Mouse (Mus musculus) ZHBTc4 (cell line): ENCODE results near the gene Slc18a2.

Experiments used
- DNase-seq: peaks from one replicate; pipeline ENCODE4 v3.0.0-alpha.2; 2011; ENCODE audit warnings: low read depth, low spot score

Gene Slc18a2

DNA sequence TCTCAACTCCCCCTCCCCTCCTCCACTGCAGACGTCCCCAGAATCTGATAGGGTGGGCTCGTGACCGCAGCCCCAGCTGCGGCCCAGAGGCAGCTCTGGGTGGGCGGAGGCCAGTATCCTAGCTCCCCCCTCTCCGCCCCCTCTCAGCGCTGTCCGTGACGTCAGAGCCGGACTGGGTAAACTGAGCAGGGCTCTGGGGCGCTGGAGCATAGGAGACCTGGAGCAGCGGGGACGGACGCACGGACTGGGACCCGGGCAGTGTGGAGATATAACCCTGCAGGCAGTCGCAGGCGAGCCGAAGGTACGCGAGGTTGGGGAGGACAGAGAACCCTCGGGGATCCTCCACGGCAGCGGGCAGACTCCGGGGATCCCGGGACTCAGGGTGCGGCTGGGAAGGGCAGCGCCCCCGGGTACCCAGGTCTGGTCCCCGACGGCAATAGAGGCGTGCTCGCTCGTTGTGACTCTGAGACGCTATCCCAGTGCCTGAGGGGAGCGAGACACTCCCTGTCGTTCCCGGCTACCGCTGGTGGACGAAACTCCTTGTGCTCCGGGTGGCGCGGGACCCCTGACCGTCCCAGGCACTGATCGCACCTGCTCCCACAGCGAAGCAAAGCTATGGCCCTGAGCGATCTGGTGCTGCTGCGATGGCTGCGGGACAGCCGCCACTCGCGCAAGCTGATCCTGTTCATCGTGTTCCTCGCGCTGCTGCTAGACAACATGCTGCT lies at the start of gene Slc18a2:
Slc18a2 (plus strand) TSS at position 179 of the 725 bp plus-strand sequence.
- peak; percentile 48 for DNase-seq

GRCm38 (mm10) chr19:59216891-59217290 lies 43.8 kb upstream of the Slc18a2 start:
- no peak for DNase-seq

GRCm38 (mm10) chr19:59218991-59219390 lies 41.7 kb upstream of the Slc18a2 start, which contains the start of gene Kcnk18:
TSS of gene Kcnk18 (plus strand) at chr19:59219214.
- peak; percentile 33 for DNase-seq

- no peak for DNase-seq
Observed at GRCm38 (mm10) chr19:59221131-59221530, 39.6 kb upstream of the Slc18a2 start.

DNA sequence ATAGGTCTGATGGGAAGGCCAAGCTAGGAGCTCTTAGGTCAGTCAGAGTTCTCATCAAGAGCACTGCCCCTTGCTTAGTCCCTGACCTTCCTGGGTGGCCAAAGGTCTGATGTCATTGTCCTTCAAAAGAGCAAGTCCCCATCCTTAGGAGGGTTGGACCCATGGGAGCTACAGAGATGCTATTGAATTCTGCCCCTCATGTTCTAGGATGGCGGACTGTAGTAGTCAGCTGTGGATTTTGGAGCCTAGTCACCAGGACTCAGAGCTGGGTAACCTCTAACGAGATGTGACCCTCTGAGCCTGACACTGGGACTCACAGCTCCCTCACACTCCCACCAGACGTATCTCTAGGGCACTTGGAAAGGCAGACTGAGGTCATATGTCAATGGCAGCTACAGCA lies 32.3 kb upstream of the Slc18a2 start:
- DNase-seq: no peak

GRCm38 (mm10) chr19:59232786-59233185 lies 27.9 kb upstream of the Slc18a2 start:
- DNase-seq: no peak

DNA sequence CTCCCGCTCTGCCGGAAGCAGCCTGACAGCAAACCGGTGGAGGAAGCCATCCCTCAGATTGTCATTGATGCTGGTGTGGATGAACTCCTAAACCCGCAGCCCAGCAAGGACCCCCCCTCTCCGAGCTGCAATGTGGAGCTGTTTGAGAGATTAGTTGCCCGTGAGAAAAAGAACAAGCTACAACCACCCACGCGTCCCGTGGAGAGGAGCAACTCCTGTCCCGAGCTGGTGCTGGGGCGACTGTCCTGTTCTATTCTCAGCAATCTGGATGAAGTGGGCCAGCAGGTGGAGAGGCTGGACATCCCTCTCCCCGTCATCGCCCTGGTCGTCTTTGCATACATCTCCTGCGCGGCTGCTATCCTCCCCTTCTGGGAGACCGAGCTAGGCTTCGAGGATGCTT lies 25.7 kb upstream of the Slc18a2 start:
- no peak for DNase-seq

GRCm38 (mm10) chr19:59236046-59236445 lies 24.6 kb upstream of the Slc18a2 start:
- DNase-seq: no peak

DNA sequence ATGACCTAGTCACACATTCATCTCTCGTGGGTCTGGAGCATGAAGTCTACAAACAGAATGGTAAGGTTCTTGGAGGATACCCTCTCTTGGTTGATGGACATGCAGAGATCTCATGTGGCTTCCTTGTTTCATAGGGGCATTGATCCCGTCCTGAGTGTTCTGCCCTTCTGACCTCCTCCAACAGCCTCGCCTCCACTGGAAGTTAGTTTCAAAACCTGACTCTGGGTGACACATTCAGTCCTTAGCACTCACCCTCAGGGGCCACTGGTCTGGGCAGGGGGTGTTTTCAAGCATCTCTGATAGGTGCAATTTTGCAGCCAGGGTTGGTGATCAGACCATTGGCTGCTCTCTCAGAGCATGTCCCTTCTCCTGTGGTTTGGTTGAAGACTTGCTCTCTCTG lies 22.1 kb upstream of the Slc18a2 start:
- DNase-seq: no peak

- peak; percentile 91 for DNase-seq
Observed at GRCm38 (mm10) chr19:59239124-59239817, 21.4 kb upstream of the Slc18a2 start.

- no peak for DNase-seq
Observed at GRCm38 (mm10) chr19:59241987-59242386, 18.7 kb upstream of the Slc18a2 start.

DNA sequence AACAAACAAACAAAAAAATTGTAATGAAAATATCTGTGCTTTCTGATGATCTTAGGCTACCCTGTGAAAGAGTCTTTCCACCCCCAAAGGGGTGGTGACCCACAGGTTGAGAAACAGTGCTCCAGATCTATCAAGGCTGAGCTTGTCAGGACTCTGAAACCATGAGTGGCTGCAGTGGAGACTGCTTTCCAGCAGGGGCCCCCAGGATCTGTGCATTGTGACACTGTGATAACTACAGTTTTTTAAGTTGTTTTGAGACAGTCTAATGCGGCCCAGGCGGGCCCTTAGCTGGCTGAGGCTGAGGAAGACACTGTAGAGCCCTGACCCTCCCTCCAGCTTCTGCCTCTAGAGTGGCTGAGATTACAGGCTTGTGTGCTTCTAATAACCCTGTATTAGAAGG lies 17.6 kb upstream of the Slc18a2 start:
- DNase-seq: no peak

DNA sequence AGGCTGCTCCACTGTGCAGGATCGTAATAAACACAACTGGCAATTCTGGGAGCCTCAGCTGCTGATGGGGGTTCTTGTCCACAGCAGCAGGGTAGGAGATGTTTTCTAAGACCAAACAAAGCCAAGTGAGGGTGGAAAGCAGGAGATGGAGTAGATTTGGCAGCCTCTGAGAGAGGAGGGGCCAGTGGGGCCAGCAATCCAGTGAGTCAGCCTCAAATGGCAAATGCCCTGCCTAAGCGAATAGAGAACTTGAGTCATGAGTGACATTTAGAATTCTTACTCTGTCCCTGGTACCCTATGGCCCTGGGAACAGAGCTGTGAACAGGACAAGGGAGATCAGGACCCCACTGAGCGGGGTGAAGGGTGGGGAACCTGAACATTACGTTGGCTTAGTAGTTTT lies 12.6 kb upstream of the Slc18a2 start:
- DNase-seq: no peak

DNA sequence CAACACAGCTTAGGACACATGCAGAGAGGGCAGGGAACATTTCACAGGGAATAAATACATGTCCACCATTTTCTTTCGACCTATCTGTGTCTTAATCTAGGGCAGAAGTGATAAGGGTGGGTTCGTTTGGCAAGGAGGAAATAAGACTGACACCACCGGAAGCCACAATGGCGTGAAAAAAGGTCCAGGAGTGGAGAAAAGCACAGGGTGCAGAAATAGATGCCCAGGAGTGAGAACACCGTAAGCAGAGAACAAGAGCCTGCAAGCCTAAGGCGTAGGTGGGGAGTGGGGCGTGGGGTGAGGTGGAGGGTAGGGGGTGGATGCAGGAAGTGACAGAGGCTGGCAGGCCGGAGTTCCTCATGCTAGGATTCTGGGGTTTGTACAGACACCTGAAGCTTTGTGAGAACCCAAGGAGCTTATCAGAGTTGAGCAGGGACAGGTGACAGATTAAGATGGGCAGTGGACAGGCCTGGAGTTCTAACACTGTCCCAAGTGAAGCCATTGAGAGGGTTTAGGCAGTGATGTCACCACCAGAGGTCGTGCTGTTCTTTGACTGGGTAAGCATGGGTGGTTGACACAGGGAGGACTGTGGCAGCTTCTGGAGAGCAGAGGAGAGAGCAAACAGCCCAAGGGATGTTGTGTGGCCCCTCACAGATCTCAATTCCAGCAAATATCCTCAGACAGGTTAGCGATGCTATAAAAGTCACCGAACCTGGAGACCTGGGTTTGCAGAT lies 12.0 kb upstream of the Slc18a2 start:
- no peak for DNase-seq

GRCm38 (mm10) chr19:59252651-59253050 lies 8.0 kb upstream of the Slc18a2 start:
- no peak for DNase-seq

GRCm38 (mm10) chr19:59259633-59260032 lies 1.1 kb upstream of the Slc18a2 start:
- DNase-seq: no peak

DNA sequence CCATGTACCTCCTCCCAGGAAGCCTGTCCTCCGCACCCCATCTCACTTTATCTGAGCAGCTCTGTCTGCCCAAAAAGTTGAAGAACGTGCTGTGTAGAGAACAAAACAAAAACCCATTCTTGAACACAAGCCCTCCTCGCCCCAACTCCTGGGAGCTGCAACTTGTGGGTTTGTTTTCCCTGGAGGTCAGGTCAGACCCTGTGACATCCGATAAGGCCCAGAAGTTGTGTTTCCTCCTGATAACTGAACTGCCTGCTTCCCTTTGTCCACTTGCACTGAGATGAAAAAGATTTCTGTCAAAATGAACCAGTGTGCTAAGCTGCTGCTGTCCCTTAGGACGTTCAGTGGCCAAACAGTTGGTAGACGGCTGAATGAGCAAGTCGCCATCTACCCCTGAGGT lies 908 bp downstream of the Slc18a2 start:
- DNase-seq: no peak

DNA sequence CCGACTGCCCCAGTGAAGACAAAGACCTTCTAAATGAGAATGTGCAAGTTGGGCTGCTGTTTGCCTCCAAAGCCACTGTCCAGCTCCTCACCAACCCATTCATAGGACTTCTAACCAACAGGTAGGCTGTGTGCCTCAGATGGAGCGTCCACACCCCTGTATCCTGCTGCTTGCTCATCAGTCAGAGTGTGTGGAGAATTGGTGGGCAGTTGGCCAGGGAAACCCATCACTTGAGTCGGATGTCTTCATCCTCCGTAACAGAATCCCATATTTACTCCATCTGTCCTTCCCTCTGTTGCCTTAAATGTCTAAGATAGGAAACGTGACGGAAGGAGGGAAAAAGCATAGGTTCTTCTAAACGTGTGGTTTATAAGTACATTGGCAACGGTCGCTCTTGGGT lies 2.5 kb downstream of the Slc18a2 start:
- DNase-seq: no peak

DNA sequence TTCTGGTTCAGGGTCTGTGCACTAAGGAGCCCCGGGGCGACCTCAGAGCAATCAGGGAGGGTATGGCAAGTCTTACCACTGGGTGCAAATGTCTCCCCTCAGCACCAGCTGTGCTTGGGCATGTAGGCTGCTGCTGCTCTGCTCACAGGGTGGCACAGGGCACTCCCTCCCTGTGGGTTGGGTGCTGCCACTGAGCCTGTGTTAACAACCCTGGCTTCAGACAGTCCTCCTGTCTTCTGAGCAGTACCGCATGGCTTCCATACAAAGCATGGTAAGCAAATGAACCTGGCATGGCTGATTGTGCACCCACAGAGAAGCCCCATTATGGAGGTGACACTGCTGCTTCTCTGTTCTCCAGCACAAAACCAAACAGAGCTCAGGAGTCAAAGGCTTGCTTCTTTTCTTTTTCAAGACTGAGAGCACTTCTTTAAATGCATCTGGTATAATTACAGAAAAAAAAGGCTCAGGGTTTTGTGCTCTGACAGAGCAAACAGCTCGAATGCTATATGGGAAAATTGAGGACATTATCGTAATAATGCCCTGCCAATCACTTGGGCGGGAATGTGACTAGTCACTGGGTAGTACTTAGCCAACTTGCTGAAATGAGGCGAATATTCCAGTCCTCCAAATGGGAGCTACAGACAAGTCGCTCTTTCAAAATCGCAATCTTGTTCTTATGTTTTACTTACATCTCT lies 4.3 kb downstream of the Slc18a2 start:
- DNase-seq: no peak

DNA sequence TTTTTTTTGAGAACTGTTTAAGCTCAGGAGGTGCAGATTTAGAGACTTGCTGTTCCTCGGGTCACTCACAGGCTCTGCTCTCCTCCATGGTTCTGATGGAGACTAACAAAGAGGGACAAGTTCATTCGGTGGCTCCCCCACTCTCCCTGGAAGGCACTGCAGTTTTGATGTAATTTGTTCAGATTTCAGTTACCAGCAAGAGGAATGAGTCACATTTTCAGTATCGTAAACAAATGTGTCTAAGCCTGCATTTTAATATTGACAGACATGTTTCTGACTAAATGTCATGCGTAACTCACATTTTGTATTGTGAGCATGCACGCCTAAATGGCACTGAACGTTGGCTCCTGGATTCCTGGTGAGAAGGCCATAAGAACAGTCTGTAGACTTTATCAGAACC lies 5.2 kb downstream of the Slc18a2 start:
- no peak for DNase-seq

- no peak for DNase-seq
Observed at GRCm38 (mm10) chr19:59267417-59267963, 6.8 kb downstream of the Slc18a2 start.

GRCm38 (mm10) chr19:59273190-59273589 lies 12.5 kb downstream of the Slc18a2 start:
- DNase-seq: no peak
